Mouse (Mus musculus) embryonic facial prominence, embryonic 11.5 days (tissue): ENCODE results near the gene Phex. TPM values are rescaled to one million over a fixed set of nuclear protein-coding genes. Genes with fewer than 3 reads are reported as not detected.

Experiments
- ATAC-seq: fragments of 200-750 bp; cut with Nextera tagmentation; replicated peaks from 2 replicates; pipeline ENCODE4 v1.8.0; 2017; ENCODE audit warnings: low read depth; ENCODE audit not compliant: insufficient number of reproducible peaks, low FRiP score, low TSS enrichment
- DNase-seq: peaks from one replicate; pipeline ENCODE4 v3.0.0-alpha.2; 2015; ENCODE audit warnings: low spot score
- H3K27ac ChIP-seq: fragments of 300-500 bp; sonication (generic); replicated peaks from 2 replicates; pipeline ENCODE4 v1.5.1; 2014; ENCODE audit warnings: mild to moderate bottlenecking, low read depth, low read length, control low read depth
- H3K27me3 ChIP-seq: fragments of 300-500 bp; sonication (generic); 2 replicates; pipeline ENCODE4 v1.6.1; 2014; ENCODE audit warnings: mild to moderate bottlenecking, low read length, moderate library complexity, mixed read lengths; ENCODE audit not compliant: control insufficient read depth, insufficient read depth
- H3K36me3 ChIP-seq: fragments of 300-500 bp; sonication (generic); replicated peaks from 2 replicates; pipeline ENCODE4 v1.6.1; 2014; ENCODE audit warnings: low read depth, mild to moderate bottlenecking, low read length, moderate library complexity, mixed read lengths; ENCODE audit not compliant: control insufficient read depth, insufficient read depth
- H3K4me1 ChIP-seq: fragments of 300-500 bp; sonication (generic); 2 replicates; pipeline ENCODE4 v1.6.1; 2014; ENCODE audit warnings: low read length, mixed read lengths; ENCODE audit not compliant: control insufficient read depth, insufficient read depth
- H3K4me2 ChIP-seq: fragments of 300-500 bp; sonication (generic); 2 replicates; pipeline ENCODE4 v1.6.1; 2014; ENCODE audit warnings: low read depth, mild to moderate bottlenecking, control low read depth, low read length, moderate library complexity
- H3K4me3 ChIP-seq: fragments of 300-500 bp; sonication (generic); 2 replicates; pipeline ENCODE4 v1.5.1; 2014; ENCODE audit warnings: low read depth, low read length, control low read depth
- H3K9ac ChIP-seq: fragments of 300-500 bp; sonication (generic); replicated peaks from 2 replicates; pipeline ENCODE4 v1.6.1; 2014; ENCODE audit warnings: mild to moderate bottlenecking, control low read depth, low read length
- H3K9me3 ChIP-seq: fragments of 300-500 bp; sonication (generic); replicated peaks from 2 replicates; pipeline ENCODE4 v1.6.1; 2016; ENCODE audit warnings: mild to moderate bottlenecking, low read length, inconsistent platforms, mixed read lengths; ENCODE audit not compliant: control insufficient read depth
- WGBS: fragments of 180-500 bp; shearing (Covaris S2); extraction: QIAGEN DNeasy Blood & Tissue Kit; methylation state at CpG from one replicate; pipeline ENCODE4 v1.1.7; 2014; 5-methylcytosine and 5-hydroxymethylcytosine counted together
- polyA plus RNA-seq: library from polyadenylated mRNA; unstranded; fragments of >200 nt; fragmentation: Nextera tagmentation; extraction: Ambion mirVana; gene quantifications from 2 replicates; pipeline ENCODE4 v1.2.1, GENCODE M21; 2014

Gene Phex
- polyA plus RNA-seq, 1 experiment from 2014 or later = 0.76 TPM

DNA sequence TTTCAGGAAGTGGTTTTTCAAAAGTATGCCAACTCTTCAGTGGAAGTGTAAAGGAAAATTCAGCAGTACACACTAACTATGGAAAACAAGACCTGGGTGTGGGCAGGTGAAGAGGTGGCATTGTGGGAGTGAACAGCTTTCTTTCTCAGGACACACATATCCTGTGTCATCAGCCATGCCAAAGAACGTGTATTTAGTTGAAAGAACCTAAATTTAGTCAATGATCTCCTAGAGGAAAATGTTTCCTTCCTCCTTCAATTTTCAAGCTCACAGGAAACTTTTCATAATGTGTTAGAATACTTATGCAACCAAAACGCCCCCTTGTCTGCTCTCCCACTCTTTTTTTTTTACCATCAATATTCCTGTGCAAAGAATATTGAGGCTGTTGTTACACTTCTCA lies 23.9 kb downstream of the Phex start:
- Histone ChIP-seq H3K4me1 (no peaks in the 10 kb centered on the region), H3K36me3 (no peaks in the 10 kb centered on the region), H3K4me2 (no peak overlapping the region), H3K27ac (no peak overlapping the region), H3K27me3 (no peaks in the 10 kb centered on the region), H3K9ac (no peak overlapping the region), H3K9me3 (no peaks in the 10 kb centered on the region), H3K4me3 (no peak overlapping the region)
- no peak for DNase-seq
- no peak for ATAC-seq
- 67% methylated on average over 2 of the region's 2 CpGs for WGBS

DNA sequence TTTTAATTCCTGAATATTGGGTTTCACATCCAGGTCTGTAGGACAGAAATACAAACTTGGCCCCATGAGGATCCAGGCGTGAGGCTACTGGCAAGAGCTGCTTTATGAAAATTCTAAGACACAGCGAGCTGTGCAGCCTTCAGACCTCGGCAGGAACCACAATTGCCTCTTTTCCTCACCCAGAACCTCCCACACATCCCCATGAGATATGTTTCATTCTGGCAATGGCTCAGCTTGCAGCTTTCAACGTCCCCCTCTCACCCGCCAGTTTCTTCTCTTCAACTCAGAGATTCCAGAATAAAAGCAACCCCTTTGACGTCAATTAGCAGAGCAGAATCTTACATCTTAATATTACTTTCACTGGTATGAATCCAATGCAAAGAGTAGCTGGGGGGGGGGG lies 25.0 kb downstream of the Phex start:
- DNase-seq (no peak), ATAC-seq (no peak)
- 72% methylated on average over 6 of the region's 6 CpGs for WGBS
- Histone ChIP-seq H3K36me3 (no peaks in the 10 kb centered on the region), H3K9ac (no peak overlapping the region), H3K4me3 (no peak overlapping the region), H3K27ac (no peak overlapping the region), H3K4me2 (no peak overlapping the region), H3K9me3 (no peaks in the 10 kb centered on the region), H3K4me1 (no peaks in the 10 kb centered on the region), H3K27me3 (no peaks in the 10 kb centered on the region)

DNA sequence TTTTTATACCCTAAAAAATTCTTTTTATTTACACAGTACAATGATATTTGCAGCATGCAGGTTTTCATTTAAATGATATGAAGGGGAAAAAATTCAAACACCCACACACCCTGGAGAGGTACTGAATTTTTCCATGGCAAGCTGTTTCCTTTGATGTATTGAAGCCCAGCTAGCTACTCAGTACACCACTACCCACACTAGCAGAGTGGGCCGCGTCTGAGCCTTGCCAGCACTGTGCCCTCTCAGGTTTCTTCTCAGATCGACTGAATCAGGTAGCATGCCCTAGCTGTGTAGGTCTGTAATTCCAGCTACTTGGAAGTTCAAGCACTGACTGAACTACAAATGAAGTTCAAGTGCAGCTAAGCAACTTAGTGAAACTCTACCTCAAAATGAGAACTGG lies 26.7 kb downstream of the Phex start:
- no peak for ATAC-seq
- H3K9ac ChIP-seq = no peak overlapping the region
- no peak overlapping the region for H3K4me2 ChIP-seq
- no peaks in the 10 kb centered on the region for H3K27me3 ChIP-seq
- WGBS = 73% methylated on average over 3 of the region's 3 CpGs
- H3K4me1 ChIP-seq = no peaks in the 10 kb centered on the region
- H3K36me3 ChIP-seq = no peaks in the 10 kb centered on the region
- no peak overlapping the region for H3K27ac ChIP-seq
- DNase-seq = no peak
- H3K4me3 ChIP-seq = no peak overlapping the region
- H3K9me3 ChIP-seq = no peaks in the 10 kb centered on the region

- WGBS = 85% methylated on average over 5 of the region's 5 CpGs
- H3K27ac ChIP-seq = no peak overlapping the region
- H3K4me2 ChIP-seq = no peak overlapping the region
- H3K36me3 ChIP-seq = no peaks in the 10 kb centered on the region
- H3K27me3 ChIP-seq = no peaks in the 10 kb centered on the region
- H3K9me3 ChIP-seq = no peaks in the 10 kb centered on the region
- DNase-seq (no peak), ATAC-seq (no peak)
- no peak overlapping the region for H3K4me3 ChIP-seq
- H3K9ac ChIP-seq = no peak overlapping the region
- H3K4me1 ChIP-seq = no peaks in the 10 kb centered on the region
Observed at GRCm38 (mm10) chrX:157387025-157387424, 28.1 kb downstream of the Phex start.

- DNase-seq (no peak), ATAC-seq (no peak)
- Histone ChIP-seq H3K9me3 (no peaks in the 10 kb centered on the region), H3K27ac (no peak overlapping the region), H3K36me3 (no peaks in the 10 kb centered on the region), H3K27me3 (no peaks in the 10 kb centered on the region), H3K4me3 (no peak overlapping the region), H3K4me1 (no peaks in the 10 kb centered on the region), H3K9ac (no peak overlapping the region), H3K4me2 (no peak overlapping the region)
- WGBS = 61% methylated on average over 10 of the region's 10 CpGs
Observed at GRCm38 (mm10) chrX:157378822-157379221, 36.3 kb downstream of the Phex start.

- Histone ChIP-seq H3K4me2 (no peak overlapping the region), H3K27ac (no peak overlapping the region), H3K36me3 (no peaks in the 10 kb centered on the region), H3K9me3 (no peaks in the 10 kb centered on the region), H3K4me3 (no peak overlapping the region), H3K4me1 (no peaks in the 10 kb centered on the region), H3K27me3 (no peaks in the 10 kb centered on the region), H3K9ac (no peak overlapping the region)
- DNase-seq = no peak
- WGBS = 63% methylated on average over 1 of the region's 1 CpGs
- no peak for ATAC-seq
Observed at GRCm38 (mm10) chrX:157377456-157377855, 37.7 kb downstream of the Phex start.

- H3K27me3 ChIP-seq = no peaks in the 10 kb centered on the region
- WGBS = 71% methylated on average over 3 of the region's 3 CpGs
- no peak overlapping the region for H3K4me2 ChIP-seq
- no peaks in the 10 kb centered on the region for H3K36me3 ChIP-seq
- DNase-seq = no peak
- H3K4me3 ChIP-seq = no peak overlapping the region
- H3K4me1 ChIP-seq = no peaks in the 10 kb centered on the region
- ATAC-seq = no peak
- H3K9ac ChIP-seq = no peak overlapping the region
- H3K9me3 ChIP-seq = no peaks in the 10 kb centered on the region
- no peak overlapping the region for H3K27ac ChIP-seq
Observed at GRCm38 (mm10) chrX:157373873-157374272, 41.2 kb downstream of the Phex start.

DNA sequence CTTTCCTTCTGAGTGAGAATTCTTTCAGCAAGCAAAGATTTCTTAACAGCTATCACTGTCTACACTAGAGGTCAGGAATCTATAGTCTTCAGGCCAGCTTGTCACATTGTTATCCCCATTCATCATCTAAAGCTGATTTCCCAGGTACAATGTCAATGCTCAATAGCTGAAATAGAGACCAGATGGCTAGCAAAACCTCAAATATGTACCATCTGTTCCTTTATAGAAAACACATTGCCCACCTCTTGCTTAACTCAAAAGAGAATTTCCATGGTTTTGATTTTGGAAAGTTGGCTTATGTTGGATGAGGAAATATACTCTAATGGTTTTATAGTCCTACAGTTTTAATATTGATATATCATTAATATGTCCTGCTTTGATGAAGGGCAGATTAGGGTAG lies 45.9 kb downstream of the Phex start:
- Histone ChIP-seq H3K27me3 (no peaks in the 10 kb centered on the region), H3K27ac (no peak overlapping the region), H3K4me3 (no peak overlapping the region), H3K4me1 (no peaks in the 10 kb centered on the region), H3K9me3 (no peaks in the 10 kb centered on the region), H3K9ac (no peak overlapping the region), H3K4me2 (no peak overlapping the region), H3K36me3 (no peaks in the 10 kb centered on the region)
- DNase-seq = peak; percentile 73
- no peak for ATAC-seq

GRCm38 (mm10) chrX:157355521-157355920 lies 59.6 kb downstream of the Phex start:
- WGBS = 86% methylated on average over 4 of the region's 4 CpGs
- H3K4me2 ChIP-seq = no peak overlapping the region
- no peaks in the 10 kb centered on the region for H3K27me3 ChIP-seq
- H3K9me3 ChIP-seq = no peaks in the 10 kb centered on the region
- H3K27ac ChIP-seq = no peak overlapping the region
- H3K4me3 ChIP-seq = no peak overlapping the region
- H3K9ac ChIP-seq = no peak overlapping the region
- H3K4me1 ChIP-seq = no peaks in the 10 kb centered on the region
- no peaks in the 10 kb centered on the region for H3K36me3 ChIP-seq
- ATAC-seq = no peak
- no peak for DNase-seq
